Mouse (Mus musculus) embryonic fibroblast, embryonic 13.5 days (primary cell): ENCODE results near the gene Sptbn4.

Experiments
- CTCF ChIP-seq: IDR thresholded peaks from 2 replicates; pipeline ENCODE4 v1.5.1; 2011; ENCODE audit warnings: mild to moderate bottlenecking, control low read depth, low read length, moderate library complexity, borderline replicate concordance; ENCODE audit not compliant: insufficient read depth
- POLR2A ChIP-seq: IDR thresholded peaks from 2 replicates; pipeline ENCODE4 v1.6.1; 2011; ENCODE audit warnings: low read depth, mild to moderate bottlenecking, control low read depth, low read length, moderate library complexity

GRCm38 (mm10) chr7:27428002-27428401 is 19.5 kb downstream of the Sptbn4 start:
- TF ChIP-seq POLR2A (no peak), CTCF (no peak)
